Mouse (Mus musculus) spleen, adult 12 weeks (tissue): Measurements from ENCODE around the gene Megf8.

Source experiments
- DNase-seq: peaks from one replicate; pipeline ENCODE4 v3.0.0; 2022; ENCODE audit warnings: low spot score

Gene Megf8

GRCm38 (mm10) chr7:25339329-25339728 is 22.4 kb downstream of the Megf8 start:
- DNase-seq: no peak

- no peak for DNase-seq
Observed at GRCm38 (mm10) chr7:25341000-25341784, 24.2 kb downstream of the Megf8 start.

- DNase-seq: no peak
Observed at GRCm38 (mm10) chr7:25348861-25349260, 31.9 kb downstream of the Megf8 start.

DNA sequence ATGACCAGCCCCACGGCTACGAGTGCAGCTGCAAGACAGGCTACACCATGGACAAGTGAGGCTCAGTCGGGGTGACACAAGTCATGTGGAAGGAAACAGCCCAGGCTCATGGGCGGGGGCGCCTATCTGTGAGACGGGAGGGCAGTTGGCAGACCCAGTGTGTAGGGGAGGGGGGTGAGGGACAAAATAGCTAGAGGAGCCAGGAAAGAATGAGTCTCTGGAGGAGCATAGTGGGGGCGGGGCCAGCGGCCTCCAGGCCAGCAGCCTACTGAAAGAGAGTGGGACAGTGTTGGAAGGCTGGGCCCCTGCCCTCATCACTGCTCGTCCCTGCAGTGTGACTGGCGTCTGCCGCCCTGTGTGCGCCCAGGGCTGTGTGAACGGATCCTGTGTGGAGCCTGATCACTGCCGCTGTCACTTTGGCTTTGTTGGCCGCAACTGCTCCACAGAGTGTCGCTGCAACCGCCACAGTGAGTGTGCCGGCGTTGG is 41.8 kb downstream of the Megf8 start:
- no peak for DNase-seq

- no peak for DNase-seq
Observed at GRCm38 (mm10) chr7:25363151-25363550, 46.2 kb downstream of the Megf8 start.

GRCm38 (mm10) chr7:25363632-25364031 is 46.7 kb downstream of the Megf8 start:
- DNase-seq: no peak

- DNase-seq: no peak
Observed at GRCm38 (mm10) chr7:25365937-25366625, 49.1 kb downstream of the Megf8 start.

- no peak for DNase-seq
Observed at GRCm38 (mm10) chr7:25367632-25368293, 50.8 kb downstream of the Megf8 start.

DNA sequence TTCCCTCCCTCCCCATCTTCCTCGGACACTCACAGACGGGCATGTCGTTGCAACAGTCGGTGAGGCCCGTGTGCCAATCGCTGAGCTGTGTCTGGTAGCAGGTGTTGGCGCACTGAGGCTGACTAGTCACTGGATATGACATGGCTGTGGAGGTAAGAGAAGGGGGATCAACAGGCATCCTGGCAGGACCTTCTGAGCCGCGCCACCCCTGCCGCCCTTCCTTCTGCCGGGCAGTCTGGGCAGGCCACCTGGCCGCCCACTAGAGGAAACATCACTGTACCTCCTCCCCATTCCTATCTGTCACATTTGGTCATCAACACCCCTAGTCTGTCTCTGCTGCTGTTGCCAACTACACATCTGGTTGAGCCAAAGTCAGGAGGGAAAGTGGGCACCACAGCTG is 51.4 kb downstream of the Megf8 start:
- DNase-seq: no peak

DNA sequence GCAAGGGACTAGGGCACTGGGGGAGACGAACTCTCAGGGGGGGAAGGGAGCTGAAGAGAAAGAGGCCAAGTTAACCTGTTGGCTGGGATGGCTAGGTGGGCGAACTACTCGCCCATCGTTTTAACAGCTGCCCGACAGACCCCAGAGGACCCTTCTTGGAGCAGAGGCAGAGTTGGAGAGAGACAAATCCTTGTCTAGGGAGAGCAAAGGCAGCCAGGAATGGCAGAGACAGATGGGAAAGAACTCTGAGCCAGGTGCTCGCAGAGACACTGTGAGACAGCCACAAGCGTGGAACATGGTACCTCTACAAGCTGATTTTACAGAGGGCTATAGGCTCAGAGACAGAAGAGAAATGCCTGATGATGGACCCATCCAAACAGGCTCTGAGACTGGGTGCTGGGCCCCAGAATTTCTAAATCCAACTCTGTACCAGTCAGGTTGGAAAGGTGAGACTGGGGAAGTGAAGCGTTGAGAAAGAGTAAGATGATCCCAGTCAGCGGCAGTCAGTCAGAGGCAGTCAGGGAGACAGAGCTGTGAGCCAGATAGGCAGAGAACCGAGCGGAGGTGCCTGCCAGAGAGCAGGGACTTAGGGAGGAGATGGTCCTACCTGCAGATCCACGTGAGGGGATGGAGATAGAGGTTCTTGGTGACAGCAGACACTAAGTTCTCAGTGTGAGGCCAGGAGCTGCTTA is 52.2 kb downstream of the Megf8 start, which contains the start of gene Cnfn:
TSS of gene Cnfn (minus strand) at position 667 of the 692 bp plus-strand sequence.
- no peak for DNase-seq

GRCm38 (mm10) chr7:25372441-25372840 is 55.5 kb downstream of the Megf8 start:
- no peak for DNase-seq

DNA sequence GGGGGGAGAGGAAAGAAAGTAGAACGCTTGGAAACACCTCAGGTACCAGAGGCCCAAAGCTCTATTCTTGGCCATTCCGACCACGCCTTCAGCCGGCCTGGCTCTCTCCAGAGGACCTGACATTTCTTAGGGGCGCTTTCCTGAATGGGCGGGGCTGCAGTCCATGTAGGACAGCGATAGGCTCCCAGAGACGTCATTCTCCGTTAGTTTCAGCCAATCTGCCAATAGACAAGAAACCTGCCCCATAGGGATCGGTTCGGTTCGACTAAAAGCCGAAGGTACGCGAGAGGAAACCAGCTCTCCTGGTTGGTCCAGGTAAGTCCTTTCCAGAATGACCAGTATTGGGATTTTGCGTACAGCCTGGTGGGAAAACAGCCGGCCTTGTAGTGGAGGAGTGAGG is 59.6 kb downstream of the Megf8 start:
- no peak for DNase-seq

GRCm38 (mm10) chr7:25377100-25377700 is 60.2 kb downstream of the Megf8 start:
- no peak for DNase-seq

DNA sequence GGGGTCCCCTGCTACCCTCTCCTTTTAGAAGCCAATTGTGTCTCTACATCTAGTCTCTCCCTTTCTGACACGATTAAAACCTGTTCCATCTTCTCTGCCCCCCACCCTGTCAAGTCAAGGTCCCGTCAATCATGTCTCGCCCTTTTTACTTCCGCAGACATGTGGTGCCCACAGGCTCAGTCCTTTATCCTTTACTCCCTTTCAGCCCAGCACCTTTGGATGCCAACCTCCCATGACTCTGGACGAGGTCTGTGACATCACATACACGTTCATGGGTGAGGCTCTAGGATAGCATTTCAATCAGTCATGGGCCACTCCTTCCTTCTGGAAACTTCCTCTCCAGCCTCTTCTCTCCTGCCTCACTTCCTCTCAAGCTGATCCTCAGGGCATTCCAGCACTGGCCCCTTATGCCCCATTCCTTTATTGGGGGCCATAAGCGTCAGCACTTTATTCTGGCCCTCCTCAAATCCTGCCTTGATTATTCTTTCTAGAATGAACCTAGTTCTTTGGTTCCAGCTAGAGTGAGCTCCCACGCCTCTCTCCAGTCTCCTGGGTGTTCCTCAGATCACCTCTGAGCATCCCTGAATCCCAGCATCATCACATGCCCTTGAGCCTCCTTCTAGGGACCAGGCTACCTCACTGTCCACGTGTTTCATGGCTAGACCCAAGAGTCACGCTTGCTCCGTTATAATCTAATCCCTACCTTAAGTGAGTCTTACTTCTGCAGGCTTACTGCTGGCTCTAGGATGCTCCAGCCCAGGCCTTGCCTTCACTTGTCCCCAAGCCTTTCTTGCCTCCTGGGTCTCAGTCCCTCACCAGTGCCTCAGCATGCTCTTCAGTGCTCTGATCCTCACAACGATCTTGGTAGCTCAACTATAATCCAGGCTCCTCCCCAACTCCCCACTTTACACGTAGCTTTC is 61.5 kb downstream of the Megf8 start:
- no peak for DNase-seq

DNA sequence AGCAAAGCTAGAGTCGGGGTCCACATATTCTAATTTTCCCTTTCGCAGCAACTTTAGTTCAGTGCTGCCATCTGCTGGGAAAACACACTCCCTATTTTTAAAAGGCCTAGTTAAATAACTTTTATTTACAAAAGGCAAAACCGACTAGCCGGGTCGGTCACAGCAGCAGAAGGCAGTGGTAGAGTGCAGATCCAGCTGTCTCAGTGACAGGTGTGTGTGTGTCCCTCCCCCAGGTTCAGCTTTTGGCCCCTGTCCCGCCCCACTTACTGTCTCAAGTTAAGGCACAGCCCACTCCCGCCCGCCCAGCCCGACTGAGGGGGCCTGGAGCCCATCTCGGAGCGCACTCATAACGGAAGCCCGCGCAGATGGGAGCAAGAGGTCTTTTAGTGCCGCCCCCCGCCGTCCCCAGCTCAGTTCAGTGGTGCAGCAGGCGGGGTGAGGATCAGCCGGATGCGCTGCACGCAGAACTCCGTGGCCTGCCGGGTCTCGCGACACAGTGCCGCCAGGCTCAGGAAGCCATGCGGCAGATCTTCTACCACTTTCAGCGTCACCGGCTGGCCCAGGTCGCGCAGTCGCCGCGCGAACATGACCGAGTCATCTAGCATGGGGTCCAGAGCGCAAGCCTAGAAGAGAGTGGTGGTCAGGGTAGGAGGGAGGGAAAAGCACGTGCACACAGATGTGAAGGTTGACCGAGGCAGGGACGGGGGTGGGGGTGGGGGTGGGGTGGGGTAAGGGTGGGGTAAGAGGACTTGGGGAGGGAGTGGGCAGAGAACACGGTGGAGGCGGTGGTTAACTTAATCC is 62.8 kb downstream of the Megf8 start:
- peak; percentile 36 for DNase-seq

DNA sequence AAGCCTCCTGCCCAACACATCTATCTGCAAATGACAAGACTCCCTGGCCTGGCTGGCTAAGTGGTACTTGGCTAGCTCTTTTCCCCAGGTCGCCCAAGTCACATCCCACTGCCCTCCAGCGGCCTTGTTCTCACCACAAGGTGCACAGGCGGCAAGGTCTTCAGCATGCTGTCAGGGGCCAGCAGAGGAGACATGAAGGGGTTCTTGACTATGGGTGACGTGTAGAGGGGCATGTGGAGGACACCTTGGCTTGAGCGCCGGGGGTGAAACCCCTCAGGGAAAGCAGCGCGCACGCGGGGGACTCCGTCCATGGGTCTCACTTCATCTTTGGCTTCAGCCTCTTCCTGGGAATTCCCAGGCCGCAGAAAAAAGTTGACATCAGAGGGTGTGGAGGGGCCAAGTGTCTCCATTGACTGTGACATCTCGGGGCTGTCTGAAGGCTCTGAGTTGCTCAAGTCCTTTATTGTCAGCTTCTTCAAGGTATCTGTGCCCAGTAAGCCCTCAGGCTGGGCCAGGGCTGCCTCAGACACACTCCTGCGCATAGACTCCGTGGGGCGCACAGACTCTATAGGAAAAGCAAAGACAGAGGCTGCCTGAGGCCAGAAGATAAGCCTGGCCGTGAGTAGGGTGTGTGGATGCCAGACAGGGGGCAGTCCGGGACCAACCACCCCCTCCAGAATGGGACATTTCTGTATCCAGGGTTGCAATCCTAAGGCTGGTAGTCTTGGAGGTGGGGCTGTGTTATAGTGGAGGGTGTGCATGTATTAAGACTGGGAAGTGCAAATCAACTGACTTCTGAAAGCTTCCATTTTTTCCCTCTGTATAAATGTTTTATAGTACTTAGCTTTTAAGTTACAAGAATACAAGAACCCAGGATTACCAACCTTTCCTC is 63.7 kb downstream of the Megf8 start:
- no peak for DNase-seq

DNA sequence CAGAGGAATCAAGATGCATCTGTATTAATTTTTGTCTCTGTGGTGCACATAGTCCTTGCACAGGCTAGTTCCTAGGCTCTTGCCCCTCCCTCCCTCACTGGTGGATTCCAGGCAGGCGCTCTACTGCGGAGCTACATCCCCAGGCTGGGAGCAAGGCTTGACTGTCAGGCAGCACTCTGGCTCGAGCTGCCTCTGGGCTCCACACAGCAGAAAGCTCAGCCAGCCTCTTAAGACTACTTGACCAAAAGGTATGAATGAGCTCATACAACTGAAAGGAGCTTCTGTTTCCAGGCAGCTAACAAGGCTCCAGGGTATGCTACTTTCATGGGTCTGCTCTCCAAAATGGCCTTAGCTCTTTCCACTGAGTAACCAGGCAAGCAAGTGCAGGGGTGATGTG is 64.3 kb downstream of the Megf8 start:
- DNase-seq: no peak

GRCm38 (mm10) chr7:25382541-25382940 is 65.6 kb downstream of the Megf8 start:
- no peak for DNase-seq

GRCm38 (mm10) chr7:25383385-25383784 is 66.4 kb downstream of the Megf8 start:
- DNase-seq: no peak
